Mouse (Mus musculus): ENCODE data around the gene Olfr738. TPM values are rescaled to one million over a fixed set of nuclear protein-coding genes. Genes with fewer than 3 reads are reported as not detected.

Gene Olfr738
- polyA plus RNA-seq (2012) = not detected in 2 replicates

DNA sequence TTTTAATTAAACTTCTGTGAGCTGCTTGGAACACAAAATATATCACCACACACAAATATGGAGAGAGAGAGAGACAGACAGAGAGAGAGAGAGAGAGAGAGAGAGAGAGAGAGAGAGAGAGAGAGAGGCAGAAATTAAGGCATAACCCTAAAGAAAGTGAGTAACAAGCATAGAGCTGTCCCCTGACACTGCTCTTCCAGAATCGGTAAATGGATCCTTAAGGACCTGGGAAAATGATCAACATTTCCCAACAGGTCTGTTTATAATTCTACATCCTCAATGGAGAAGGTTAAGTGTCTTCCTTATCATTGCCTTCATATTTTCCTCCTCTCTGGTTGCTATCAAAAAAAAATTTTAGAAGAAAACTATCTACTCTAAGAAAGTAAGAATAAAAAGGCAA is at the start of gene Olfr738:
TSS of gene Olfr738 (plus strand) at position 301 of the 400 bp plus-strand sequence.
- no peak for TF ChIP-seq GATA1 (IDR thresholded peaks at IDR 0.05; ENCODE audit: low read length)

DNA sequence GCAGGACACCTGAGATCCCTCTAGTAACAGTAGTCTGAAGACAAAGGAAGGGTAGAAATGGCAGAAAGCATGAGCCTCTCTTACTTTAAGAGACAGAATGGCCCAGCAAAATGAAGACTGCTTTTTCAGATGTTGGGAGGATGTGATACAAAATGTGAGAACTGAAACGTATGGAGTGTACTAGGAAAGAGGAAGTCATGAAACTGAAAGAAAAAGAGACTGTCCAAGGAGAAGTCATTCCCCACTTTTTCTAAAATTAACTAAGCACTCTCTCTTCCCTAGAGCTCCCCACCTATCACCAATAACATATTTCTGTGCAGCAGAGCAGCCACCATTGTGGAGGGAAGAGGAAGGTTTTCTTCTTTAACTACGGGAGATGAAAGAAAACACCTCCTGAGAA is 49.8 kb upstream of the Olfr738 start, which contains the start of gene Tlr11:
TSS of gene Tlr11 (plus strand) at position 322 of the 400 bp plus-strand sequence.
- TF ChIP-seq GATA1 (IDR thresholded peaks at IDR 0.05; ENCODE audit: low read length) = no peak

DNA sequence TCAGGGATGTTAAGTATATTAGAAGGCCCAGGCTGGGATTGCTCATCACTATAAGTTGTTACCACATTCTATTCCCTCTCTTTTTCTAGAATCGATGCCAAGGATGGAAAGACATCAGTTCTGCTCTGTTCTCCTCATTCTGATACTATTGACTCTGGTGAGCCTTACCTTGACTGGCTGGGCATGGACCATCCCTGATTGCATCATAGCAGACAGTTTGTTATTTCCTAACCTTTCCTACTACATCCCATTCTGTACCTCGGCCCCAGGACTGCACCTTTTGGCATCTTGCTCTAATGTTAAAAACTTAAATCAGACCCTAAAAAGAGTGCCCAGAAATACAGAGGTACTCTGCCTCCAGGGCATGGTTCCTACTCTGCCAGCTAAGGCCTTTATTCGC is 46.9 kb upstream of the Olfr738 start:
- no peak for TF ChIP-seq GATA1 (IDR thresholded peaks at IDR 0.05; ENCODE audit: low read length)

DNA sequence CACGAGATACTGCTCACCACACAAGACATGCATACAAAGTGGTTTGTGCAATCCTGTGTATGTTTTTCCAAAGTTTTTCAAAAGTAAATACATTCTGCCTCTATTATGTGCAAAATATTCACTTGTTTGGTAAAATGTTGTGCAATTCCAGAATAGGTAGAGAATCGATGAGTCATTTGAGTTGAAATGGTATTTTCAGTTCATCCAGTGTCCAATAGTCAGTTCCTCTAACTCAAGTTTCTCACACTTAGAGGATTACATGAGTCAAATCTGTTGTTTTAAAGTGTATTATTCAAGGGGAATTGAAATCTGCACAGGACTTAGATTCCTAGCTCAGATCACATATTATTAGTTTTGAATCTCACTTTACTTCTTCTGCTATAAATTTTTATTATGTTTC is 43.8 kb upstream of the Olfr738 start:
- TF ChIP-seq GATA1 (IDR thresholded peaks at IDR 0.05; ENCODE audit: low read length) = no peak

DNA sequence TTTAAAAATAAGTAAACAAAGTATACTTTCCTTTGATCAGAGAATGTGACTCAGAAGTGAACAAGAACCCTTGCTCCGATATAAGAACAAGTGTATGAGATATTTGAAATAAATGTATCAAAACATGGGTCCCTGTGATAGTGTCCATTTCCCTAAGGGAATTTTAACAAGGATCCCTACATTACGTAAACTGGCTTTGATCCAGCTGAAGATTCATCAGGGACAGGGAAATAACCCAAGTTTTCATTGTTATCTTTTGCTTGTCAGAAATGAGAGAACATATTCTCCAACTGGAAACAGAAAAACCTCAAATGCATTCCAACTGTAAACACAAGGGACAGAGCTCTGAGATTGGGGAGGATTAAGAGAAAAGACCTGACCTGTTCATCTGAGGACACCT is 26.5 kb upstream of the Olfr738 start, which contains the start of gene Olfr736:
TSS of gene Olfr736 (plus strand) at position 301 of the 400 bp plus-strand sequence.
- TF ChIP-seq GATA1 (IDR thresholded peaks at IDR 0.05; ENCODE audit: low read length) = no peak

DNA sequence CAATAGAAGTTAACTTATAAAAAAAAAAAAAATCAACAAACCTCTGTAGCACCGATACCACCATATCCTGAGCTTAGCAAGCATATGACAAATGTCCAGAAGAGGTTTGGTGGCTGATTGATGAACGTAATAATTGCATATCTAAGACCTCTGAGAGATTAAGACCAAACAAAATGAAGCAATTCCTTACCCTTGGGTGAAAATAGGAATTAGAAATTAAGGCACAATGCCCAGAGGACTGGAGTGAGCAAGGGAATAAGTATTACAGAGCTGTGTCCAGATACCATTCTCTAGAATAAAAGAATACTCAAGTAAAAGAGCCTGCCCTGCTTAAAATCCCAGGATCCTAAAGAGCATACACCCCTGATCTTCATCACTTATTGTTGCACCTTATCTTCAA is 11.0 kb downstream of the Olfr738 start, which contains the start of gene Olfr739:
TSS of gene Olfr739 (plus strand) at position 301 of the 400 bp plus-strand sequence.
- TF ChIP-seq GATA1 (IDR thresholded peaks at IDR 0.05; ENCODE audit: low read length) = no peak

DNA sequence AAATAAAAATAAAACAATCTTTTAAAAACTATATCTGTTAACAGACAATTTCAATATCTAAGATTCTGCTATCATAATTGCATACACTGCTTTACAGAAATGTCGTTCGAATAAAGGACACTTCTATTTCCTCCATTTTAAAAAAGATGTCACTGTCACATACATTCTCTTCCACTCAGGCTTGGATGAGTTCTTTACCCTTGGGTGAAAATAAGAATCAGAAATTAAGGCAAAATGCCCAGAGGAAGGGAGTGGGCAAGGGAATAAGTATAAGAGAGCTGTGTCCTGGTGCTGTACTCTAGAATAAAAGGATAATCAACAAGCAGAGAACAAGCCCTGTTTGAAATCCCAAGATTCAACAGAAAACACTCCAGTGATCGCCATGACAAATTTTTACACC is 37.9 kb downstream of the Olfr738 start, which contains the start of gene Olfr740:
TSS of gene Olfr740 (plus strand) at position 301 of the 400 bp plus-strand sequence.
- TF ChIP-seq GATA1 (IDR thresholded peaks at IDR 0.05; ENCODE audit: low read length) = no peak

Other genes starting within 250 kb of the Olfr738 start
- not detected in 2 replicates for gene Olfr730, start 219.4 kb upstream of the Olfr738 start, polyA plus RNA-seq (2012)
- not detected in 2 replicates for gene Olfr731, start 165.7 kb upstream of the Olfr738 start, polyA plus RNA-seq (2012)
- not detected in 2 replicates for gene Olfr732, start 123.4 kb upstream of the Olfr738 start, polyA plus RNA-seq (2012)
- gene Olfr733, start 106.0 kb upstream of the Olfr738 start, polyA plus RNA-seq (2012) = not detected in 2 replicates
- gene Olfr734, start 80.8 kb upstream of the Olfr738 start, polyA plus RNA-seq (2012) = not detected in 2 replicates
- not detected in 2 replicates for gene Olfr735, start 58.7 kb upstream of the Olfr738 start, polyA plus RNA-seq (2012)
- gene Tlr11, start 49.7 kb upstream of the Olfr738 start, polyA plus RNA-seq (2012) = not detected in 2 replicates
- not detected in 2 replicates for gene Olfr736, start 26.4 kb upstream of the Olfr738 start, polyA plus RNA-seq (2012)
- not detected in 2 replicates for gene Olfr739, start 11.1 kb downstream of the Olfr738 start, polyA plus RNA-seq (2012)
- not detected in 2 replicates for gene Olfr740, start 38.0 kb downstream of the Olfr738 start, polyA plus RNA-seq (2012)
- not detected in 2 replicates for gene Olfr741, start 65.2 kb downstream of the Olfr738 start, polyA plus RNA-seq (2012)
- gene Olfr742, start 96.0 kb downstream of the Olfr738 start, polyA plus RNA-seq (2012) = not detected in 2 replicates
- not detected in 2 replicates for gene Olfr743, start 114.3 kb downstream of the Olfr738 start, polyA plus RNA-seq (2012)
- not detected in 2 replicates for gene Olfr744, start 207.3 kb downstream of the Olfr738 start, polyA plus RNA-seq (2012)
- not detected in 2 replicates for gene Olfr745, start 231.8 kb downstream of the Olfr738 start, polyA plus RNA-seq (2012)
- gene Olfr746, start 239.5 kb downstream of the Olfr738 start, polyA plus RNA-seq (2012) = not detected in 2 replicates

All from G1E-ER4 (cell line).